Mouse (Mus musculus) embryo, embryonic 9.5 days (tissue): ENCODE results near the gene Colec11.

Experiments used
- DNase-seq: peaks from one replicate; pipeline ENCODE4 v3.0.0-alpha.2; 2017; ENCODE audit errors: extremely low spot score

The Colec11 gene

DNA sequence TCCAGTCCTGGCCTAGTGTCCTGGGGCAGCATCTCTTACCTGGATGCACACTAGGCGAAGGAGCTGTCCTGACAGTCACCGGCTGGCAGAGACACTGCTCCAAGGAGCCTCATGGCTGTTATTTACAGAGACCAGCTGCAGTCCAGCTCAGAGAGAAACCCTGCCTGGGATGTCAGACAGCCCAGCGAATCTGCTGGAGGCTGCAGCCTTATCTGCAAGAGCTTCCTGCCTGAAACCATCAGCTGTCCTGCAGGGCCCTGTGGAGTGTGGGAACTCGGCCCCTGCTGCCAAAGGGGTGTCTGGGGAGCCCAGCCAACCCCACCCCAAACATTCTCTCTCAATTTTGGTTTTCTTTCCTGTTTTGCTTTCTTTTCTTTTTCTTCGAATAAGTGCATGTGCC, at the start of gene Colec11:
Gene Colec11 (minus strand): TSS at position 183 of the 400 bp plus-strand sequence.
- no peak for DNase-seq

DNA sequence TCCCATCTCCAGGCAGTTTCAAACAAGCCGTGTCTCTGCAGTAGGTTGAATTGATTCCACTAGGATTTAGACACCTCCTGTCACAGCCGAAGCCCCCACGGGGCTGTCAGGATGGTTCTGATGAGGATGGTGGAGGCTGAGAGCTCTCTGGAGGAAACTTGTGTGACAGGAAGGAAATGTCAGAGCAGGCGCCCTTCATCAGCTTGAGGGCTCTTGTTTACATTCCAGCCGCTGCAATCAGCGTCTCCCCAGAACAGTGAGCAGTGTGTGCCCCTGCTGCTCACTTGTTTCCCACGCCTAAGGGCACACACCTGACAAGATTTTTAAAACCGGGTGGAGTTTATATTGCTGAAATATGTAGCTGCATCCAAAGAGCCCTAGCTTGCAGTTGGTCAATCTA, 44.1 kb upstream of the Colec11 start:
- no peak for DNase-seq

DNA sequence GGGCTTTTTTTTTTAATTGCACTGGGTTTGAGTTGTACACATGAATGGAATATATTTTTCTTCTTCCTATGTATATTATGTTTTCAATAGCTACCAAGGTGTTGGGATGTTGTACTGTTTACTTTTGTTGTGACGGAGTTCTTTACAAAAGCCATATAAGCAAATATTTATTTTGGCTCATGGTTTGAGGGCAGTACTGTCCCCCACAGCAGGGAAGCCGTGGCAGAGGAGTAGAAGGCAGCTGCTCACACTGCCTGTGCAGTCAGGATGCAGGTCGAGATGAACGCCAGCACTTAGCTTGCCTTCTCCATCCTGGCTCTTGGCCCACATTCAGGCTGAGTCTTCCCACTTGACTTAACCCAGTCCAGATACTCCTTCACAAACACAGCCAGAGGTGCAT, 43.6 kb upstream of the Colec11 start:
- no peak for DNase-seq

DNA sequence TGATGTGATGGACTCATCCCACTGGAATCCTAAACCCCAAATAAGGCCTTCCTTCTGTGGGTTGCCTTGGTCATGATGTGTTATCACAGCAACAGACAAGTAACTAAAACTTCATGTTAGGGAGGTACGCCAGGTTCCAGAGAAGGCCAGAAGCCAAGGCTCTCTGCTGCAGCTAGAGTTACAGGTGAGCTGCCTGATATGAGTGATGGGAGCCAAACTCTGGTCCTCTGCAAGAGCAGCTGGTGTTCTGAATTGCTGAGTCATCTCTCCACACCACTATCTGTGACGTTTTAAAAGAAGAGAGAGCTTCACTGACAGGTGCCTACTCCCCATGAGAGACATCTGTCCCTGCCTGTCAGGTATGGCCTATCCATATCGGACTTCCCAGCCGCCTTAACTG, 39.5 kb upstream of the Colec11 start:
- no peak for DNase-seq

DNA sequence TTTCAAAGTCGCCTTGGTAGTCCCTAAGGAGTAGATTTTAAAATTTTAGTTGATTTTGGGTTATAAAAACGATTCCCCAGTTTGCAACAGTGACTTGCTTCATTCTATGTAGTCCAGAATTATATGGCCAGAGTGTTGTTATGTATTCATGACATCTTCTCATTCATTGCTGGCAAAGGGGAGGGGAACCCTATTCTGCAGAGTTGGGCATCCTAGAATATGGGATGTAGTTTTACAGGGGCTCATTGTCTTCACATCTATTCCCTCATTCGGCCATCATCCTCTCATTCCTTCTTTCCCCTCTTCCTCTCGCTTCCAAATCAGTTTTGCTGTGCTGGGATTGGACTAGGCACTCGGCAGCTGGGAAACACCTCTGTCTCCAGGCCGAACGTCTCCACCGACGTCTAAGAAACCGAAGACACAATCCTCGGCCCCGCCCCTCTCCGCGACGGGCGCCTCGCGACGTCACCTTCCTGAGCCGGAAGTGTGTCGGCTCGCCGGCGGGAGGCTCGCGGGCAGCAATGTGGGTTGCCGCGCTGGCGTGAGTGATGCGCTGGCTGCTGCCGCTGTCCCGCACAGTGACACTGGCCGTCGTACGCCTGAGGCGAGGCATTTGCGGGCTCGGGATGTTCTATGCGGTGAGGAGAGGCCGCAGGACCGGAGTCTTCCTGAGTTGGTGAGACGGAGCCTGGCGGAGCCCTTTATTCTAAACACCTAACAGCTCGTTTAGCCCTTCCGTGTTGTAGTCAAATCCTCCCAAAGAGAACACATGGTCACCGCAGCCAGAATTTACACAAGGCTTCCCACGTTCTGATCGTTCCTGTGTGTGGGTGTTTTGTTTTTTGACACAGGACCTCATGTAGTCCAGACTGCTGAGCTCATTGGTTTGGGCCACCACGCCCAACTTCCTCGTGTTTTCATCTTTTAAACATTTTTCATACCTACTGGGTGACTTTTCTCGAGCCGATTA, 26.2 kb upstream of the Colec11 start, which contains the start of gene Rnaseh1:
Gene Rnaseh1 (plus strand): TSS at position 462 of the 970 bp plus-strand sequence.
- DNase-seq, result peak; percentile 94

DNA sequence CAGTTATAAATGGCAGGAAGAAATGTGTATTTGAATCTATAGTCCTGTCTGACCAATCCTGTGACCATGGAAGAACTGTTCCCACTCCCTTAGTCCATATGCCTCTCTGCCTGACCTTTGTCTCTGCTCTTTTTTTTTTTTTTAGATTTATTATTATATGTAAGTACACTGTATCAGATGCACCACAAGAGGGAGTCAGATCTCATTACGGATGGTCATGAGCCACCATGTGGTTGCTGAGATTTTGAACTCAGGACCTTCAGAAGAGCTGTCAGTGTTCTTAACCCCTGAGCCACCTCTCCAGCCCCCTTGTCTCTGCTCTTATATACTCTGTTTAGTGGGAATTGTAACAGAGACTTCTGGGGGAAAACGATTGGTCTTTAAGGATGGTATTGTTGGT, 15.6 kb upstream of the Colec11 start:
- DNase-seq, result no peak

DNA sequence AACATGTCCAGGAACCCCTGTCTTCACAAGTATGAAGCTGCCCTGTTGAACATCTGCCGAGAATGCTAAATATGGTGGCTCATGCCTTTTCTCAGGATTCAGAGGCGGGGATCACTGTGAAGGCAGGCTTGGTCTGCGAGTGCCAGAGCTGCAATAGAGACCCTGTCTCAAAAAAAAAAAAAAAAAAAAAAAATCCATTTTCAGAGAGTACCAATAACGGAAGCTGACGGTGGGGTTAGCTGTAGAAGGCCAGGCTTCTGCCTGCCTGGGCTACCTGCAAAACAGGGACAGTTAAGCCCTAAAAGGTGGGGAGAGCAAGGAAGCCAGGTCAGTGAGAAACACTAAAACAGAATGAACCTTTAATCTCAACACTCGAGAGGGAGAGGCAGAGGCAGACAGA, 13.4 kb upstream of the Colec11 start:
- no peak for DNase-seq

DNA sequence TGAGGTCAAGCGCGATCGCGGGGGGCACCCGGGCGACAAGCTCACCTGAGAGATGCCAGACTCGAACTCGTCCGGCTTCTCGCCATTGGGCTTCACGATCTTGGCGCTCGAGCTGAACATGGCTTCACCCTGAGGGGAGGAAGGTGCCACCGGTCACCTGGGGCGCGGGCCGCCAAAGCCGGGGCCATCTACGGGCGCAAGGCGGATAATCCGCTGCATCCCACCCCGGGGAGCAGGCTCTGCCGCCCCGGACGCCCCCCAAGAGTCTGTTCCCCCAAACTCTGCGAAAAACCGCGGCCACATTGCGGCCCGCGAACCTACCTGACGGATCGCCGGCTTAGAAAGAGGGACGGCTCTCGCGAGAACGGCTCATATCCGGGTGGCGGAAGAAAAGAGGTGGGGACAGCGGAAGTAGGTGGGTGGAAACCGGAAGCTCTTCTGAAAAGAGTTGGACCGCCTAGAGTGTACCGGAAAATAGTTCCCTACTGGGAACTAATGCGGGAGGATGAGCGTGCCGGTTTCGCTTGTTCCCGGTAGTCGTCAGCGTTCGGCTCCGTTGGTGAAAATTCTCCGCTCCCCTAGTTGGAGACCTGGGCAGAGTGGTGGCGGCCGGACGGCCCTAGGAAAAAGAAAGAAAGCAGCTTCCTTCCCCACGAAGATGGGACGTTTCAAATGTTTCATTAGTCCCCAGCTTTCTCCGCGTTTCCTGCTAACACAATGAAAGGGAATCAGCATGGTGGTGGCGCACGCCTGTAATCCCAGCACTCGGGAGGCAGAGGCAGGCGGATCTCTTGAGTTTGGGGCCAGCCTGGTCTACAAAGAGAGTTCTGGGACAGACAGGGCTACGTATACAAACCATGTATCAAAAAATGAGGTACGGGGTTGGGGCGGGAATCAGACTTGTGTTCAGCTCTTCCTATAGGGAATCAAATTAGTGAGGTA, 12.6 kb upstream of the Colec11 start, which contains the start of gene Rps7:
Gene Rps7 (minus strand): TSS at position 419 of the 942 bp plus-strand sequence.
- DNase-seq, result peak; percentile 92

DNA sequence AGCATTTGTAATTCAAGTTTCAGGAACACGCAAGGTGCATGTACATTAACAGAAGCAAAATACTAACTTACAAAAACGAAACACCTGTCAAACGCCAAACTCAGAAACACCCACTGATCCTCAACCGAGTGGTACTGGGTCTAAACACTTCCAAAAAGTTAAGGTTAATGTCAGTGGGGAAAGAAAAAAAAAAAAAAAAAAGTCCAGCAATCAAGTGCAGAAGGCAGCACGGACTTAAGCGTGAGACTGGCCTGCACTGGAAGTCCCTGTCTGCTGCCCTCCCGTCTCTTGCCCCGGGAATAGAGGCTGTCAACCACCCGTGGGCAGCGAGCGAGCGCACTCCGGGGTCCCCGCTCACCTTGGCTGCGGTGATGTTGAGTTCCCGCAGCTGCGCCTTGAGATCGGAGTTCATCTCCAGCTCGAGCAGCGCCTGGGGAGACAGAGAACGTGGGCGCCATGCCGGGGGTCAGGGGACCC, 11.9 kb upstream of the Colec11 start:
- DNase-seq, result no peak

DNA sequence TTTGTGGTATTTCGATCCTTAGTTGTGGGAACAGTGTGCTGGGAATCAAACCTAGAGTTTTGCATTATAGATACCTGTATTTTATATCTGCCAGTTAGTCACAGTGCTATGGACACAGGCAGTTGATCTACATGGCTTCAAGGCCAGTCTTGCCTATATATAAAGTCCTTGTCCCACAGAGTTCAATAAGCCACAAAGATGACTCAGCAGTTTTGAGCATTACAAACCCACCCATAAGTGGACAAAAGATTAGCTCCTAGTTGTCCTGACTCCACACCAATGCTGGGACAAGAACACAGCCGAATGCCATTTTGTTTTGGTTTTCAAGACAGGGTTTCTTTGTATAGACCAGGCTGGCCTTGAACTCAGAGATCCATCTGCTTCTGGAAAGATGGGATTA, 5.3 kb upstream of the Colec11 start:
- peak; percentile 14 for DNase-seq

DNA sequence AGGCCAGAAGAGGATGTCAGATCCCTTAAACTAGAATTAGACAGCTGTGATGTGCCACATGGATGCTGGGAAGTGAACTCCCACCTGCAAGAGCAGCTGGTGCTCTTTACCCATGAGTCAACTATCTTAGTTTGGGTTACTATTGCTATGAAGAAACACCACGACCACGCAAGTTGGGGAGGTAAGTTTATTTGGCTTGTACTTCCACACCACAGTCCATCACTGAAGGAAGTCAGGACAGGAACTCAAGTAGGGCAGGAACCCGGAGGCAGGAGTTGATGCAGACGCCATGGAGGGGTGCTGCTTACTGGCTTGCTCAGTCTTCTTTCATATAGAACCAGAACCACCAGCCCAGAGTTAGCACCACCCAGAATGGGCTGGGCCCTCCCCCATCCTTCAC, 3.9 kb upstream of the Colec11 start:
- no peak for DNase-seq

DNA sequence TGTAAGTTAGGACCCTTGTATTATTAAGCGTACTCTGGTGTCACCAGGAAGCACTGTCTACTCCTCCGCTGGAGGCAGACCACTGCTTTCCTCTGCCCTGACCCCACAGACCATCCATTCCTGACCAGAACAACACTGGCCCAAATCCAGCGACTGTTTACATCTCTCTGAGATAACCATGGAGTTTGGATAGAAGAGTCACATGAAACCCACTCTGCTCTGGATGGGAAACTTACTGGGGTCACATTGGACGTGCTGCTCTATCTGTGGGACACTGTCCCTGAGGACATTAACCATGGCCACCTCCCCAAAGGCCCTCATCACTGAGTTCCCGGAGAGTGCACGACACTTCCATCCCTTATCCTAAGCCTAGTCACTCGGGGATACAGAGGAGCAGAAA, 2.2 kb upstream of the Colec11 start:
- DNase-seq, result no peak

DNA sequence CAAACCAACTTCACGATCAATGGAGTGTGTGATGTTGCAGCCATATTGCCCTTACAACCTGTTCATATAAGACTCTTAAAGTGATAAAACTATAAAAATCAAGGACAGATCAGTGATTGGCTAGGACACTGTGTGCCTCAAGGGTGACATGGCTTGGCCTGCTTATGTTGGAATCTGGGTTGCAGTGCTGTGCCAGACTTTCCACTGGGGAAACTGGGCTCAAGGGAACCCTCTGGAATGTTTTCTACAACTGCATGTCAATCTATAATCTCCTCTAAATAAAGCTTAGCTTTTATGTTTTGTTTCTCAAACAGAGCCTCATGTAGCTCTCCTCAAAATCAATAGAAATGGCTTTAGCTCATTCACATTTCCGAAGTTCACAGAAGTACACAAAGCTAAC, 1.1 kb upstream of the Colec11 start:
- DNase-seq, result no peak

DNA sequence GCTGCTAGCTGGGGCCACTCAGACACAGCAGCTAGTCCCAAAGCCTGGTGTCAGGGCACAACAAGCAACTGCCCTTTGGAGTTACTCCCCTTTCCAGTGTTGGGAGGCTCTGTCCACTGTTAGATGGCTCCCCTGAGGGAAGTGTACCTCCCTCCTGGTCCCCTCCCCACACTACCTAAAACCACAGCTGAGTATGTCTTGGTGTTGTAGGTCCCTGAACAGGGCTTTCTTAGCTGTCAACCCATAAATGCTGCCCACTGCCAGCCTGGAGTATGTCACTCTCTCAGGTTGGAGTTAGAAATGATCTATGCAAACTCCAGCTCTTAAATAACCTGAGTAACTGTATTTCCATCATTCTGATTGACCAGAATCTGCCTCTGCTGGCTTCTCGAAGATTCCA, 536 bp downstream of the Colec11 start:
- DNase-seq, result no peak

DNA sequence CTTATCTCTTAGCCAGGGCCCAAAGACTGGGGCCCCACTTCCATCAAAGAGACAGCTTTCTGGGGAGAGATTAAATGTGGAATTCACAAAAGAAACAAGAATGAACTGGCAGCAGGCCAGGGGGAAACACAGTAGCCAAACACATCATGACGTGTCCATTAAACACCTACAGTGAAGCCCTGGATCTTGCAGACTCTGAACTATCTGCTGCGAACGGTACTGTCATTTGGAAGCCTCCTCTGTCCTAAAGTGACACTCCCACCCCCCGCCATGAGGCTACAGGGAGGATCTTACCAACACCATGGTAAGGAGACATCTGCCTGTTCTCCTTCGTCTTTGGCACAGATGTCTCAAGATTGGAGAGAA, 1.0 kb downstream of the Colec11 start:
- DNase-seq, result no peak

DNA sequence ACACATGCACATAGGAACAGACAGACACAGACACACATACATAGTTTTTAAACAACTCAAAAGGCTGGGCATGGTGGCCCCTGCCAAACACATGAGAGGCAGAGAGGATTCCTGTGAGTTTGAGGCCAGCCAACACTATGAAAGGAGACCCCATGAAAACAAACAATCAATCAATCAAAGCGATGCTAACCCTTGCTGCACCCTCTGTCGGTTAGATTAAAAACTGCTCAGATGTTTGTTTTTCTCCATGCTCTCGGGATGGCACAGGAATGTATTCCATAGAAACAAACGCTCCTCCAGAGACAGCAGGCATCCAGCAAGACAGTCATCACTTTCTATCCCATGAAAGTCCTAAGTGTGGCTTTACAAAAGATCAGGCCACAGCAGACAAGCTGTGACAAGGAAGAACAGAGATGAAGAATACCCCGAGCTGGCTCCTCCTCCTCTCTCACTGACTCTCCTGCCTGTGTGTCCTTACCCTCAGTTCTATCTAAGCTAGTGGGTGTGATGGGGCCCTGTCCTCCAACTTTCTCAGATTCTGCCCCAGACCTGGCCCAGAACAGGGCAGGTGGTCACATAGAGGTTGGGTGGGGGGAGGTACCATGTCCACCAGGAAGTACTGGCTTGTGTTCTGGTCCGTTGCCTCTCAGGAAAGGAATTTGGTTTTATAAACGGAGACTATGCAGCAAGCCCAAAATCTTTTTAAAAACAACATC, 1.6 kb downstream of the Colec11 start:
- no peak for DNase-seq

DNA sequence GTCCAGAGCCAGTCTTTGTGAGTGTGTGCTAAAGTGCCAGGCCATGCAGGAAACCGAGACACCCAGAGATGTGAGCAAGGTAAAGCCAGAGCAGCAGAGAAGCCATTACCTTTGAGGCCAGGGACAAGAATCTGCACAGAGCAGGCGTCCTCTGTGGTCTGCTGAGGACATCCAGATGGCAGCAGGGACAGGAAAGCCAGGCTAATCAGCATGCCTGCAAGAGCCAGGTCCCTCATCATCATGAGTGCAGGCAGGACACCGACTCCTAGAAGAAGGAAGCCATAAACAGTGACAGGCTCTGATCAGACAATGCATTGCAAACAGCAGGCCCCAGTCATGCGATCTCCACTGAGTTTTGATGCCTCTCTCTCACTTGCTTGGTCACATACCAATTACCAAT, 5.9 kb downstream of the Colec11 start:
- no peak for DNase-seq

DNA sequence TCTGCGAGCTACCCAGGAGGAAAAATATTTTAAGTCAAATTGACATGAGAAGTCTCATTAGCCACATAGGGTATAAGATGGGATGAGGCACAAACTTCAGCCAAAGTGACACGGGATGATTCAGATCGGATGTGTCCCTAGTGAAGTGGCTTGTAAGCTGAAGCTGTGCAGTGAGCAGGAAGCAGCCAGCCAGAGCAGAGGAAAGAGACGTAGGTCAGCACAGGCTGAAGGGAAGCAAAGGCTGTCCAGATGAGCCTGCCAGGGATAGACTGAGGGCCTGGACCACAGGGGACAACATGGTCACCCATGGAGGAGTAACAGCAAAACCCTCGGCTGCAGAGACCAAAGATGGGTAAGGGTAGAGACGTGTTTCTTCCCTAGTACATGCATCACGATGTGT, 8.8 kb downstream of the Colec11 start:
- no peak for DNase-seq

DNA sequence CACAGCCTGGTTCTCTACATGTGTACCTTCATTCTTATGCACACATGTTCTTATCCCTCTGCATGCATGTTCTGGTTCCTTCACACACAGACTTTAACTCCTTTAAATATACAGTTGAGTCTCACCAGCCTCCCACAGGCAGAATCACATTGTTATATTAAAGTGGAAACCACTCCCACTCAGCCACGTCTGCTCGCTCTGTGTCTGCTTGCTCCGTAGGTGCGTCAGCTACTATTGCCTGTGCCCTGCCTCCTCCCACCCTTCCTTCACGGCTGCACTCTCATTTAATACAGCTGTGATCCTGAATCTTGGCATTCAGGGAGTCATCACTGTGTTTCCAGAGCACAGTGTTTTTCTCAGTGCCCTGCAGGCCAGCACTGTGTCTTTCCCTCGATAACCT, 10.8 kb downstream of the Colec11 start:
- DNase-seq, result no peak

DNA sequence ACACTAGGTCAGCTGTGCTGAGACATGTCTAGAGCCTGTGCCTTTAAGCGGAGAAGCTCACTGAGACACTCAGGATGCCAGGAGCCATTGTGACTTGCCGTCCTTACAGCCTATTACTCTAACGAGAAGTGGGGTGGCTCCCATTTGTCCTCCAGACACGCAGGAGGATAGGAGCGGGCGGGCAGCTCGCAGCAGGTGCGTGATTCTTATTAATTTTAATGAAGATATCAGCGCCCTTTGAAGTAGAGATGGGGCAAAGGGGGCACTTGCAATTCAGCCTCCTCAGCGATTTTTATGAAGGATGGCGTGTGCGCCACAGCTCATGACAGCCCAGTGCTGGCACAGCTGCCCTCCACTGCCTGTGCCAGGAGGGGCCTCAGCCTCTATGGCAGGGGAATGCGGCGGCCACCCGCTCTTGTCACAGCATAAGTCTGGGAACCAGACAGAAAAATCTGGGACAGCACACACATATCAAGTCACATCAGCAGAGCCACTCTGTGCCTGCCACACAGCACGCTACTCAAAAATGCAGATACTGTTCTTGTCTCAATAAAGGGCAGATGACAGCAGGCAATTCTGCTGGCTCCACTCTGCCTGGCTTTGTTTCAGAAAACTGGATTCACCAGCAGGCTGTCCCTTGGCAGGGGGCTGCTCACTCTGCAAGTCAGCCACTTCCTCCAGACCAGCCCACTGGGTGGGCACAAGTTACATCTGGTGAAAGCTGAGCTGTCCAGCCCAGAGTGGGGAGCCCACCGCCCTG, 15.5 kb downstream of the Colec11 start:
- DNase-seq, result no peak

DNA sequence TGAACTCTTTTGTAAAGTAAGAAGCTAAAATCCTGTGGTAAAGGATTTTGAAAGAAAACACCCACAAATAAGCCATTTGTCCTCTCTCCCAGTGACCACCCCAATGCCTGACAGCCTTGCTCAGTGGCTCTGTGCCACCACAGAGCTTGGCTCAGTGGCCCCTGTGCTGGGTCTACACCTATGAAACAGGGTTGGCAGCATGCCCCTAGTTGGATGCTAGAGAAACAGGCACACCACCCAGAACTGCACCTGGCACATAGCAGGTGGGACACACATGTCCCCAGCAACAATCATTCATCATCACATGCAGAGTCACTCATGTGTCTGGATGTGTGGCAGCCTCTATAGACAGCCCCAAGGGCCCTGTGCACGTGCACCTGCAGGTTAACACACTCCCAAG, 19.7 kb downstream of the Colec11 start:
- no peak for DNase-seq
